Mouse (Mus musculus): ENCODE data around the gene Sass6. TPM values are rescaled to one million over a fixed set of nuclear protein-coding genes. Genes with fewer than 3 reads are reported as not detected.
"Not testable (repeated sequence)": the region's sequence is repeated elsewhere in the genome, so short reads cannot be mapped to it uniquely, and the experiment has no call there.

Sass6 gene
- 10 to 100 TPM in 1 of 2 experiments, 1 to 10 TPM in 1; 7.9 to 10.5 TPM for total RNA-seq (2021)

- peak; percentile 94 to 99 for DNase-seq (ENCODE audit: extremely low spot score in 1 of 2, low spot score in 1 of 2)
Measured at GRCm38 (mm10) chr3:116594728-116595602, at the start of gene Sass6. TSS of gene Sass6 (plus strand) at chr3:116594982.

- no peak for DNase-seq (ENCODE audit: extremely low spot score in 1 of 2, low spot score in 1 of 2)
Measured at GRCm38 (mm10) chr3:116547430-116547829, 47.4 kb upstream of the Sass6 start.

GRCm38 (mm10) chr3:116551362-116551761 is 43.4 kb upstream of the Sass6 start:
- DNase-seq (ENCODE audit: extremely low spot score in 1 of 2, low spot score in 1 of 2) = no peak

- DNase-seq (ENCODE audit: extremely low spot score in 1 of 2, low spot score in 1 of 2) = not testable (repeated sequence)
Measured at GRCm38 (mm10) chr3:116561315-116561714, 33.5 kb upstream of the Sass6 start.

- no peak for DNase-seq (ENCODE audit: extremely low spot score in 1 of 2, low spot score in 1 of 2)
Measured at GRCm38 (mm10) chr3:116562408-116563094, 32.2 kb upstream of the Sass6 start, which contains the start of gene Lrrc39. TSS of gene Lrrc39 (plus strand) at chr3:116562973.

- no peak for DNase-seq (ENCODE audit: extremely low spot score in 1 of 2, low spot score in 1 of 2)
Measured at GRCm38 (mm10) chr3:116563095-116563492, 31.7 kb upstream of the Sass6 start.

- DNase-seq (ENCODE audit: extremely low spot score in 1 of 2, low spot score in 1 of 2) = no peak
Measured at GRCm38 (mm10) chr3:116570628-116571027, 24.2 kb upstream of the Sass6 start.

- no peak for DNase-seq (ENCODE audit: extremely low spot score in 1 of 2, low spot score in 1 of 2)
Measured at GRCm38 (mm10) chr3:116577286-116577685, 17.5 kb upstream of the Sass6 start.

- DNase-seq (ENCODE audit: extremely low spot score in 1 of 2, low spot score in 1 of 2) = no peak
Measured at GRCm38 (mm10) chr3:116582201-116582600, 12.6 kb upstream of the Sass6 start.

- DNase-seq (ENCODE audit: extremely low spot score in 1 of 2, low spot score in 1 of 2) = no peak
Measured at GRCm38 (mm10) chr3:116594076-116594727, 580 bp upstream of the Sass6 start.

- no peak for DNase-seq (ENCODE audit: extremely low spot score in 1 of 2, low spot score in 1 of 2)
Measured at GRCm38 (mm10) chr3:116595603-116595991, 815 bp downstream of the Sass6 start.

GRCm38 (mm10) chr3:116599705-116600104 is 4.9 kb downstream of the Sass6 start:
- no peak for DNase-seq (ENCODE audit: extremely low spot score in 1 of 2, low spot score in 1 of 2)

- DNase-seq (ENCODE audit: extremely low spot score in 1 of 2, low spot score in 1 of 2) = no peak
Measured at GRCm38 (mm10) chr3:116601005-116601404, 6.2 kb downstream of the Sass6 start.

- no peak for DNase-seq (ENCODE audit: extremely low spot score in 1 of 2, low spot score in 1 of 2)
Measured at GRCm38 (mm10) chr3:116601781-116602180, 7.0 kb downstream of the Sass6 start.

- no peak for DNase-seq (ENCODE audit: extremely low spot score in 1 of 2, low spot score in 1 of 2)
Measured at GRCm38 (mm10) chr3:116604570-116604969, 9.8 kb downstream of the Sass6 start.

GRCm38 (mm10) chr3:116614295-116614892 is 19.6 kb downstream of the Sass6 start, which contains the start of gene Trmt13:
TSS of gene Trmt13 (minus strand) at chr3:116614587.
- DNase-seq (ENCODE audit: extremely low spot score in 1 of 2, low spot score in 1 of 2) = no peak

- DNase-seq (ENCODE audit: extremely low spot score in 1 of 2, low spot score in 1 of 2) = no peak
Measured at GRCm38 (mm10) chr3:116615318-116616068, 20.7 kb downstream of the Sass6 start.

GRCm38 (mm10) chr3:116618855-116619254 is 24.1 kb downstream of the Sass6 start:
- no peak for DNase-seq (ENCODE audit: extremely low spot score in 1 of 2, low spot score in 1 of 2)

- no peak for DNase-seq (ENCODE audit: extremely low spot score in 1 of 2, low spot score in 1 of 2)
Measured at GRCm38 (mm10) chr3:116620636-116621370, 26.0 kb downstream of the Sass6 start.
